Mouse (Mus musculus) G1E-ER4 (cell line): ENCODE data around the gene Atic. TPM values are rescaled to one million over a fixed set of nuclear protein-coding genes. Genes with fewer than 3 reads are reported as not detected.

Experiments used
- GATA1 ChIP-seq: IDR thresholded peaks from one replicate; pipeline ENCODE4 v1.8.0; 2012; ENCODE audit warnings: low read length, inconsistent platforms
- polyA plus RNA-seq: library from polyadenylated mRNA; stranded (reverse); fragments of >175 nt; gene quantifications from 2 replicates; pipeline ENCODE4 v1.2.3, GENCODE M21; 2012

Atic gene
- polyA plus RNA-seq, 1 experiment: 47.2 TPM

DNA sequence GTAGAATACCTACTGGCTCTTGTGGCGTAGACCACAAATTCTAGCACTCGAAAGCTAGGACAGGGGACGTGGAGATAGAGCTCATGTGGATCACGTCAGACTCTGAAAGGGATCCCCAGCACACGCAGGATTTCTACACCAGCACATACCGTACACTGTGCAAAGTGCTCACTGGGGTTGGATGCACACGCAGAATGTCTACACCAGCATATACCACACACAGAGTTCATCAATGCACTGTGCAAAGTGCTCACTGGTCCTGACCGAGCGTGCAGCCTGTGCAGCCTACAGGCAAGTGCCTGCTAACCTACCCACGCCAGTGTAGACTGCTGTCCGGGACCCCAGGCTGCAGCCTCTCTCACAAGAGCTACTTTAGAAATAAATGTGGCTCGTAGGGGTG, 23.5 kb downstream of the Atic start:
- TF ChIP-seq GATA1: no peak

DNA sequence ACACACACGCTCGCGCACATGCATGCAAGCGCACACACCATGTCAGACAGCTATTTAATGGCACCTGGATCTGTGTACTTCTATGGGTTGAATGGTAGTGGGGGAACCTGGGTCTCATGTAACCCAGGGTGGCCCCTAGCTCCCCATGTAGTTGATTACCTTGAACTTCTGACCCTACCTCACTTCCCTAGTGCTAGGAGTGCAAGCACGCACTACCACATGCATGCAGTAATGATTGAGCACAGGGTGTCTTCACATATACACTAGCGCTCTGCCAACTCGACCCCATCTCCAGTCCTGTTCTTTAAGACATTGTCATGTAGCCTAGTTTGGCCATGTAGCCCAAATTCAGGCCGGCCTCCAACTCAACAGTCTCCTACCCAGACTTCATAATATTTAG, 26.4 kb downstream of the Atic start:
- TF ChIP-seq GATA1: no peak

DNA sequence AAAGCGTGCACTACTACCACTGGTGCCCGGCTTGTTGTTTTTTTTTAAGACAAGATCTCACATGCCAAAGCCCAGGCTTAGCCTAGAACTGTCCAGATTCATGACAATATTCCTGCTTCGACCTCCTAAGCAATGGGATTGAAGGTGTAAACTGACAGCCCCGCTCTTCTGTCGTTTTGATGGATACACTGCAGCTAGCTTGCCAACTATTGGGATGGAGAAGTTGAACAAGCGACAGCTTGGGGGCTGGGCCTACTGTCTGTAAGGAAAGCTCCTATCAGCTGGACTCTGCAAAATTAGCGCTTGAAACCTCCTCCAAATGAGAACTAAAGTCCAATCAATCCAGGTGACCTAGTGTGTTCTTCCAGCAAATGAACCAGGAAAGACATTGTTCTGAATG, 26.9 kb downstream of the Atic start:
- TF ChIP-seq GATA1: no peak

DNA sequence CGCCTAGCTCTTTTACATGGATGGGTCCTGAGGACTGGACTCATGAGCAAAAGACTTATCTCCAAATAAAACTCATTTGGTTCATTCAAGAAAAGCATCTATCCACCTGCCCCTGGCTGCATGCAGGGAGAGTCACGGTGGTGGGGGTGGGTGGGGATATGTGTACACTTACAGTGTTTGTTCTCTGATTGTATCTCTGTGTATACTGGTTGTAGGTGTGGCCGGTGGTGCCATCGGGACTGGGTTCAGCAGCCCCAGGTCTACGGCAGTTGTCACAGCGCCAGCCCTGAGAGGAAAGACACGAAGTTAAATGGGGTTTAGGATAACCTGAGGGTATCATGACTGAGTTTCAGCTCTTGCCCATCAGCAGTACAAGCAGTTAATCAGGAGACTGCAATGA, 29.7 kb downstream of the Atic start:
- TF ChIP-seq GATA1: no peak

DNA sequence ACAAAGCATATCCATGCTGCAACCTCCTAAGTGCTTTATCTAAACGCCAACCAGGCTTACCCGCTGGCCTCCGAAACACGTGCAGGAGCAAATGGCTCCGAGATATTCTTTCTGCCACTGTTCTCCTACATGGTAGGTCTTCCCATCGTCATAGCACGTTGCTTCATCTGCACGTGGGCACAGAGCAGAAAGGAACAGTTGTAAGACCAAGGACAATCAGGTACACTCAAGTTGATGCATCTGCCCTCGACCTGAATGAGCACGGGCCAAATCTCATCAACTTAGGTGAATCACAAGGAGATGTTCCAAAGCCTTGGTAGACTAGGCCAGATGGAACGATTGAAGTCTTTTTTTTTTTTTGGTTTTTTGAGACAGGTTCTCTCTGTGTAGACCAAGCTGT, 33.1 kb downstream of the Atic start:
- no peak for TF ChIP-seq GATA1

DNA sequence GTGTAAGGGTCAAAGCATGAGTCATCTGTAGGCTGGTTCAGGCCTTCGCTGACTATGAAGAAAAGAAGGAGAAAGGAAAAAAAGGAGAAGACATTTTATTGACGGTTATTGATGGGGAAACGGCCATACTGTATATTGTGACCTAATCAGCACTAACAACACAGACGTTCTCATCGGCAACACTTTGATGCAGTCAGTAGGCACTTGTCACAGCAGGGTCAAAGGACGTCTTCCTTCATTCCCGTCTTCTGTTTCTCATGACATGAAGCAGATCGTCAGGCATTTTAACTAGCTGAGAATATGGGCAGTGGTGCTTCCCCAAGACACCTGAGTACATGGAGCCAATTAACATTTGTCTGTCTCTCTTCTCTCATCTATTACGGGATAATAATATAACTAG, 36.2 kb downstream of the Atic start:
- no peak for TF ChIP-seq GATA1

DNA sequence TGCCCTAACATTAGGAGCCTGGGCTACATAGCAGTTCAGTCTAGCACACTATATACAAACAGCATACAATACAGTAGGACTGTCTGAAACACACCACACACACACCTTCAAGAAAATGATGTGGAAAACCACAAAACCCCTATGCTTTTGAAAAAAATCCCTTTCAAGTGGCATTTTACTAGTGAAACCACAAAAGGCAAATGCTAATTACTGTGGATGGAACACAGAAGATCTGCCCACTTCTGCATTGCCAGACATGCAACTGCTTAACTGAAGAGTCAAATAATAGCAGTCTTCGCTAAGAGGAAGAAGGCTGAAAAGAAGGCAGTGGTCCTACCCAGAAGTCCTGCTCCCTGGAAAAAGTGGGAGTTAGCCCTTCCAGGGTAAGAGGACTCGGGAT, 37.3 kb downstream of the Atic start:
- no peak for TF ChIP-seq GATA1

DNA sequence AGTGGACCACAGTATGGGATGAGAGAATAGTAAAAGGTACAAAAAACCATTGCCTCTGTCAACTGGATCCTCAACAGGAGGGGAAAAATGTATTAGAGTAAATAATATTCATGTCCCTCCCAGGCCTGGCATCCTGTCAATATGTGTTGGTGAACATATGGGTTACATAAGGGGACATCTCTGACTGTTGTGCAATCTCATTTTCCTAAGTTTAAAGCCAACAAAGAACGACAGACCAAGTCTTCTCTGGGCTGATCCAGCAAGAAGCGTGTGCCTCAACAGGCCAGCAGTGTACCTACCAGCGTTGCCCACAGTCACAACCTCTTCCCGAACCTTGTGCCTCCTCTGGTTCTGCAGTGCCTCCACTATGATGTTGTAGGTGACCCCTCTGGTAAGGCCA, 38.4 kb downstream of the Atic start:
- TF ChIP-seq GATA1: no peak

DNA sequence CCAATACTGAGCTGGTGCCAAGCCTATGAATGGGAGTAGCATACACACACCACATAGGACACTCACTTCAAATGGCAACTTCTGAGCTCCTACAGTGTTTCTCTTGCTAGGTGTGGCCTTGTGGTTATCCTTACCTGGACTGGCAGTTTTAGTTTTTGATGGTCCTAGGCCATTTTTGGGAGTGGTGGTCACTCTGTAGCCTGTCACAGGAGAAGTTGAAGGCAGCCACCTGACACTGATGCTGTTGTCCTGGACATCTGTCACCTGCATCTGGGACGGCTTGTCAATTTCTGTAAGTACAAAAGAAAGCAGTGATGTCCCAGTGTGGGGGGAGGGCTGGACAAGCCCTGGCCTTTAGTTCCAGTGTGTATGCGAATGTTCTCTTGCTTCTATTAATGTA, 48.8 kb downstream of the Atic start:
- TF ChIP-seq GATA1: no peak

DNA sequence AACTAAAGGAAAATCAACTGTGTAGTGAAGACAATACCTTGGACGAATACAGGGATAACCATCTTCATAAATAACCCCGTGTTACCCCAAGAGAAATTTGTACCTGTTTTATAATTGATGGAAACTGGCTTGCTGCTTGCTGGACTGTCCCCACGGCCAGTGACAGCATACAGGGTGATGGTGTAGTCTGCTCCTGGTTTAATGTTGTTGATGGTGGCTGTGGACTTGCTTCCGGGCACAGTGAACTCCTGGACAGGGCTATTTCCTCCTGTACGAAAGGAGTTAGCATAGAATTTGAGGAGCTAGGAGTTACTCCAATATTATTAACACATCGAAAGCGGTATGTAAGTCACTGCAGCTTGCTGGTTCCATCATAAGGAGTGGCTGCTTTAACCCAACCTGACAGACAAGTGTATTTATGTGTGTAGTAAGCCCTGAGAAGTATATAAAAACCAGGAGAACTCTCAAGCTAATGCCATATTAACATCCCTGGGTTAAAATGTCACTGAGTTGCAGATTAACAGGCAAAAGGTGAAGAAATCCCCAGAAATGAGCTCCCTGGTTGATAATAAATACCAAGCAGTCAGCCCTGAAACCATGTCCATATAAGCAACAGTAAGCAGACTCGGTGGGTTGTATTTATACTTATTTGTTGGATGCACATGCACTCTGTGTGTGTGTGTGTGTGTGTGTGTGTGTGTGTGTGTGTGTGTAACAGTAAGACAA, 49.8 kb downstream of the Atic start:
- no peak for TF ChIP-seq GATA1

DNA sequence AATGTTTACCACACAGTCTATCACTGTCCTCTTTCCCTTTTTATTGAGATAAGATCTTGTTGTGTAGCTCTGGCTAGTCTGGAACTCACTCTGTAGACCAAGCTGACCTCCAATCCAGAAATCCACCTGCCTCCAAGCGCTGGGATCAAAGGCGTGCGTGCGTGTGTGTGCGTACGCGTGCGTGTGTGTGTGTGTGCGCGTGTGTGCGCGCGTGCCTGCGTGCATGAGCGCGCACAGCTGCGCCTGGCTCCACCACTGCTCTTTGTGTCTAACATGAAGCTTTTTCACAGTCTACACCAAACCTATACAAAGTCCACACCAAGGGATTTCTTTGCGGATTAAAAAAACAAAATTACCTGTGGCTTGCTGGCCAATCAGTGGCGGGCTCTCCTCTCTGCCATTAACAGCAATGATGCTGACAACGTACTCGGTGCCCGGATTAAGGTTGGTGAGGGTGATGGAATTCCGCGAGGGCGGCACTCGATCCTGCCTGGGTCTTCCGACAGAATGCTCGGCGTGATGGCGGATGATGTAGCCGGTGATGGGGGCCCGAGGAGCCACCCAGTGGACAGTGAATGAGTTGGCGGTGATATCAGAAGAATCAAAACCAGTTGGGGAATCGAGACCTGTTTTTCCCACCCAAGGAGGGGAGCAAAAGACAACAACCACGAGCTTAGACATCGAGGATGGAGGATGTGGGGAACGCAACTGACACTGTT, 52.3 kb downstream of the Atic start:
- no peak for TF ChIP-seq GATA1

DNA sequence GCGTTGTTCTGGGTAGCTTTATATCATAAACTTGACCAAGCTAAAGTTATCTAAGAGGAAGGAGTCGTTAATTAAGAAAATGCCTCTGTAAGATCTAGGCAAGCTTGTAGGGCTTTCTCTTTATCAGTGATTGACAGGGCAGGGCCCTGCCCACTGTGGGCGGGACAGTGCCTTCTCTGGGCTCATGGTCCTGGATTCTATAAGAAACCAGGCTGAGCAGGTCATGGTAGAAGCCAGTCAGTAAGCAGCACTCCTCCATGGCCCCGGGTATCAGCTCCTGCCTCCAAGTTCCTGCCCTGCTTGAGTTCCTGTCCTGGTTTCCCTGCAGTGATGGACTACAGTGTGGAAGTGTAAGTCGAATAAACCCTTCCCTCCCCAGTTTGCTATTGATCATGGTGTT, 53.0 kb downstream of the Atic start:
- TF ChIP-seq GATA1: no peak

DNA sequence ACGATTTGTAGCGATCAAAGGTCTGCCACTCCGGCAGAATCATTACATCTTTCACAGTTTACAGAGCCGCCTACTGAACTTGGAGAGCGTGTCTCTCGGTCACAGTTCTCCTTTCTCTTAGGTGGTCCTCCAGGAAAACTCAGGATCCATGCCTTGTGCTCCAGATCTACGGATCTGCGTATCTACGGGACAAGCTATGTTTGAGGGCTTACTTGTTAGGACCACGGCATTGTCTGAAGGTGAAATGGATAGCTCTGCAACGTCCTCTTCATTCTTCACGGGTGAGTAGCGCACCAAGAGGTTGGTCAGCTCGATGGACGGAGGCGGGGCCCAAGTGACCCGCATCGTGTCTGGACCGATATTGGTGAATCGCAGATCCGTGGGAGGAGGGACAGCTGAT, 55.3 kb downstream of the Atic start:
- TF ChIP-seq GATA1: no peak

DNA sequence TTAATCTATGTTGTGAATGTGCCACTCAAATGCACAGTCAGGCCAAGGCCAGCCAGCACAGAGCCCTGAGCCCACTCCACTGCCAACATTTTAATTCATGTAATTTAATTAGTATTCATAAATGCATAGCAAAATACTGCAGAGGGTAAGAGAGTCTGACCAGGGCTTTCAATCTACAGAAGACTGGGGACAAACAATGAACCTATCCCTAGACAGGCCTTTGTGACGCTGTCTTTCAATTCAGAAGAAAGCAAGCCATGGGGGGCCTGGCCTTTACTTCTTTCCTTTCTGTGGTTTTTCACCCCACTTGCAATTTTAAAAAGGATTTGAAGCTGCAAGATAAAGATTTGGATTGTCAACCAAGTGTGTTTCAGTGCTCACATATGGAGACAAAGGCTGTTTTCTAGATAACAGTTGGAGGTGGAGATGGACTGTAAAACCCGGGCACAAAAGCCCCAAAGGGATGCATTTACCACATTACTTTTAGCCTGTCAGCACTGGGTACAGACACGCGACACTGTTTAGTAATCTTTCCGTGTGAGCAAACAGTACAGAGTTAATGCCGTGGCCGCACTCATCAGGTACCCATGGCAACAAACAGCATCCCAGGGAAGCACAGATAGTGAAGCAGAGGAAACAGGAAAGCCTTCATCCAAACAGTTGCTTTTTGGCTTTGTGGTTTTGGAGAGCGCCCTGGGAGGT, 57.7 kb downstream of the Atic start:
- no peak for TF ChIP-seq GATA1

DNA sequence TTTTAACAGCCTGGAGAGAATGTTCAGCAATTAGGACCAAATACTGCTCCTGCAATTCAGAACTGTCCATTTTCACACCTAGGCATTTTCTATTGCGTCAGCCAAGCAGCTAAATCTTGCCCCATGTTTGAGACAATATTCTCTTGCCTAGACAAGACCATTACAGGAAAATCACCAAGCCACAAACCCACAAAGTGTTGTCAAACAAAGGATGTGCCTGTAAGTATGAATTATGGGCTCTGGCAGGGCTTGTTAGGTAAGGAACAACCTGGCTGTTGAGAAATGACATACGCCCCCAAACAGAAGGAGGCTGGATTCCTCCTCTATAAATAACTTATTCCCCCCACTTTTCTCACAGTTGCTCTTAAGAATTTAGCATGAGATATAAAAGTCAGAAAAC, 64.6 kb downstream of the Atic start:
- TF ChIP-seq GATA1: no peak

DNA sequence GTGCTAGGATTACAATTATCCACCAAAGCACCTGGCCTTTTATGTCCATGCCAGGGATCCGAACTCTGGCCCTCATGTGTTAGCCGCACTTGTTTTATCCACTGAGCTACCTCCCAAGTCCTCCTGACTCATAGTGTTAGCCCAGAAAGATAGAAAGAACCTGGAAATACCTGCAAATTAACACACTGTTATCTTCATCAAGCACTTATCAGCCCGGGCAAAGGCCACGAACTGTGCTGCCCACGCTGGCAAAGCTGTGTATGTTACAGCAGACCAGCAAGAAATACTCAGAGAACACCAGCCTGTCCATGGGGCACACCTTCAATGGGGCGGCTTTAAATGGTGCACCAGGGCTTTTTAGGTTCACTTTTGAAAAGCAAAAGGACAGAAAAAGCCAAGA, 66.7 kb downstream of the Atic start:
- TF ChIP-seq GATA1: no peak

Other genes starting within 250 kb of the Atic start
- gene Abca12, start 142.2 kb upstream of the Atic start, polyA plus RNA-seq: not detected in 2 replicates
- gene Fn1, start 96.0 kb downstream of the Atic start, polyA plus RNA-seq: 0.10 TPM in 1 of 2 replicates, not detected in the other